Mouse (Mus musculus): ENCODE results near the gene Anks4b. TPM values are rescaled to one million over a fixed set of nuclear protein-coding genes. Genes with fewer than 3 reads are reported as not detected.

The Anks4b gene
- polyA plus RNA-seq, 1 experiment from 2014 or later, result not detected

GRCm38 (mm10) chr7:120192207-120192606, 18.5 kb downstream of the Anks4b start:
- H3K36me3 ChIP-seq, result no peaks in the 10 kb centered on the region
- no peak overlapping the region for H3K27ac ChIP-seq
- H3K4me1 ChIP-seq, result no peaks in the 10 kb centered on the region
- H3K4me3 ChIP-seq, result no peak overlapping the region
- no peak for ATAC-seq (ENCODE audit: borderline replicate concordance, extremely low read depth, low FRiP score, low TSS enrichment)
- no peak overlapping the region for H3K4me2 ChIP-seq
- no peaks in the 10 kb centered on the region for H3K27me3 ChIP-seq
- no peak overlapping the region for H3K9ac ChIP-seq
- H3K9me3 ChIP-seq, result no peaks in the 10 kb centered on the region
- 45% methylated on average over 3 of the region's 3 CpGs for WGBS

GRCm38 (mm10) chr7:120192816-120193215, 19.2 kb downstream of the Anks4b start:
- Histone ChIP-seq H3K4me1 (no peaks in the 10 kb centered on the region), H3K4me2 (no peak overlapping the region), H3K4me3 (no peak overlapping the region), H3K27me3 (no peaks in the 10 kb centered on the region), H3K36me3 (no peaks in the 10 kb centered on the region), H3K27ac (no peak overlapping the region), H3K9me3 (no peaks in the 10 kb centered on the region), H3K9ac (no peak overlapping the region)
- ATAC-seq (ENCODE audit: borderline replicate concordance, extremely low read depth, low FRiP score, low TSS enrichment), result no peak
- WGBS, result 86% methylated on average over 6 of the region's 6 CpGs

- Histone ChIP-seq H3K9me3 (no peaks in the 10 kb centered on the region), H3K27me3 (peaks cover 3% of the 10 kb centered on the region; the same call in 1 of the 2 replicates), H3K27ac (no peak overlapping the region), H3K4me2 (no peak overlapping the region), H3K9ac (no peak overlapping the region), H3K36me3 (no peaks in the 10 kb centered on the region), H3K4me1 (no peaks in the 10 kb centered on the region), H3K4me3 (no peak overlapping the region)
- WGBS, result 83% methylated on average over 4 of the region's 4 CpGs
- no peak for ATAC-seq (ENCODE audit: borderline replicate concordance, extremely low read depth, low FRiP score, low TSS enrichment)
These were observed 21.5 kb downstream of the Anks4b start for GRCm38 (mm10) chr7:120195207-120195606.

GRCm38 (mm10) chr7:120201231-120201744, 27.6 kb downstream of the Anks4b start:
- peak overlapping the region; percentile 60 for H3K4me2 ChIP-seq
- peak overlapping the region; percentile 17 for H3K4me3 ChIP-seq
- no peak overlapping the region for H3K27ac ChIP-seq
- peaks cover 15% of the 10 kb centered on the region for H3K4me1 ChIP-seq
- H3K27me3 ChIP-seq, result peaks cover 28% of the 10 kb centered on the region
- H3K36me3 ChIP-seq, result no peaks in the 10 kb centered on the region
- WGBS, result 2% methylated on average over 13 of the region's 14 CpGs
- no peak overlapping the region for H3K9ac ChIP-seq
- no peaks in the 10 kb centered on the region for H3K9me3 ChIP-seq
- ATAC-seq (ENCODE audit: borderline replicate concordance, extremely low read depth, low FRiP score, low TSS enrichment), result no peak

GRCm38 (mm10) chr7:120201771-120202170, 28.1 kb downstream of the Anks4b start, which contains the start of gene Crym:
Gene Crym, minus strand, starts transcription at chr7:120202111.
- H3K4me2 ChIP-seq, result peak within 1 kb of the TSS; percentile 60
- H3K36me3 ChIP-seq, result no peaks in the 10 kb centered on the region
- peaks cover 28% of the 10 kb centered on the region for H3K27me3 ChIP-seq
- H3K4me1 ChIP-seq, result peaks cover 15% of the 10 kb centered on the region
- no peaks in the 10 kb centered on the region for H3K9me3 ChIP-seq
- H3K27ac ChIP-seq, result no peak within 1 kb of the TSS
- WGBS, result 4% methylated on average over 26 of the region's 26 CpGs
- peak within 1 kb of the TSS; percentile 17 for H3K4me3 ChIP-seq
- ATAC-seq (ENCODE audit: borderline replicate concordance, extremely low read depth, low FRiP score, low TSS enrichment), result no peak
- H3K9ac ChIP-seq, result no peak within 1 kb of the TSS

- no peak within 1 kb of the TSS for H3K9ac ChIP-seq
- peak; percentile 73; the same call in 1 of the 2 replicates for ATAC-seq (ENCODE audit: borderline replicate concordance, extremely low read depth, low FRiP score, low TSS enrichment)
- H3K27ac ChIP-seq, result no peak within 1 kb of the TSS
- H3K4me2 ChIP-seq, result no peak within 1 kb of the TSS
- whole genome bisulfite sequencing, result 4% methylated on average over 26 of the region's 26 CpGs
- peaks cover 15% of the 10 kb centered on the region for H3K4me1 ChIP-seq
- H3K4me3 ChIP-seq, result no peak within 1 kb of the TSS
- peaks cover 28% of the 10 kb centered on the region for H3K27me3 ChIP-seq
- no peaks in the 10 kb centered on the region for H3K36me3 ChIP-seq
- H3K9me3 ChIP-seq, result no peaks in the 10 kb centered on the region
These were observed 30.1 kb downstream of the Anks4b start, which contains the start of gene Abca14 for GRCm38 (mm10) chr7:120203789-120204188. Gene Abca14, plus strand, starts transcription at chr7:120203961.

- WGBS, result 30% methylated on average over 9 of the region's 9 CpGs
- Histone ChIP-seq H3K9ac (no peak overlapping the region), H3K4me1 (peaks cover 15% of the 10 kb centered on the region), H3K4me3 (no peak overlapping the region), H3K27ac (no peak overlapping the region), H3K9me3 (no peaks in the 10 kb centered on the region), H3K36me3 (no peaks in the 10 kb centered on the region), H3K4me2 (no peak overlapping the region), H3K27me3 (peaks cover 17% of the 10 kb centered on the region)
- peak; percentile 53; the same call in 1 of the 2 replicates for ATAC-seq (ENCODE audit: borderline replicate concordance, extremely low read depth, low FRiP score, low TSS enrichment)
These were observed 32.3 kb downstream of the Anks4b start for GRCm38 (mm10) chr7:120205989-120206388.

GRCm38 (mm10) chr7:120228541-120228940, 54.9 kb downstream of the Anks4b start:
- Histone ChIP-seq H3K27ac (no peak overlapping the region), H3K9ac (no peak overlapping the region), H3K4me2 (no peak overlapping the region), H3K9me3 (no peaks in the 10 kb centered on the region), H3K36me3 (no peaks in the 10 kb centered on the region), H3K4me1 (no peaks in the 10 kb centered on the region), H3K27me3 (no peaks in the 10 kb centered on the region), H3K4me3 (no peak overlapping the region)
- ATAC-seq (ENCODE audit: borderline replicate concordance, extremely low read depth, low FRiP score, low TSS enrichment), result no peak

Other genes starting within 250 kb of the Anks4b start
- gene Dnah3, start 78.6 kb upstream of the Anks4b start, polyA plus RNA-seq (2015; fragmentation: Nextera tagmentation; extraction: Ambion mirVana), result 0.40 and 0.60 TPM in 2 replicates
- 42.5 and 43.7 TPM in 2 replicates for gene Tmem159, start 71.5 kb upstream of the Anks4b start, polyA plus RNA-seq (2015; fragmentation: Nextera tagmentation; extraction: Ambion mirVana)
- gene Zp2, start 28.6 kb upstream of the Anks4b start, polyA plus RNA-seq (2015; fragmentation: Nextera tagmentation; extraction: Ambion mirVana), result not detected in 2 replicates
- gene Crym, start 28.3 kb downstream of the Anks4b start, polyA plus RNA-seq (2015; fragmentation: Nextera tagmentation; extraction: Ambion mirVana), result 4.3 and 4.4 TPM in 2 replicates
- gene Abca14, start 30.1 kb downstream of the Anks4b start, polyA plus RNA-seq (2015; fragmentation: Nextera tagmentation; extraction: Ambion mirVana), result not detected in 2 replicates
- not detected in 2 replicates for gene Abca15, start 154.8 kb downstream of the Anks4b start, polyA plus RNA-seq (2015; fragmentation: Nextera tagmentation; extraction: Ambion mirVana)
- not detected in 2 replicates for gene Abca16, start 235.8 kb downstream of the Anks4b start, polyA plus RNA-seq (2015; fragmentation: Nextera tagmentation; extraction: Ambion mirVana)